Mouse (Mus musculus) fat pad, adult 2 months (tissue): ENCODE measurements around the gene Cacna1g.

Experiments
- DNase-seq: peaks from one replicate; pipeline ENCODE4 v3.0.0-alpha.2; 2011; ENCODE audit warnings: low read depth, low spot score; ENCODE audit errors: extremely low read depth

Gene Cacna1g

DNA sequence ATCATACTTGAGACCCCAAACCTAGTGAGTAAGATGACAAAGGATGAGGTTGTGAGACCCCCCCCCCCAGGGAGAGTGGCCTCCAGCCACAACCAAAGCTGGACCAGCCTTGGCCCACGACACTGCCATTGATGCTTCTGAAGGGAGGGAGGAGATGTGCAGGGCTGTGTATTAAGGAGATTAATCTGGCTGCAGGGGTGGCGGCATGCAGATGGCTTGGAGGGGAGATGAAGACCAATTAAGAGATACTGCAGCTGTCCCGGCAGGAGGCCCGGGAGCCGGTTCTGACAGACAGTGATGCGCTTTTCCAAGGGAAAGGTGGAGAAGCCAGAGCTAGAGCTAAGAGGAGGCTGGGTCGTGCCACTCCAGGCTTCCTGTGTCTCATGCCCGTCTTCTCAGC, 24.8 kb downstream of the Cacna1g start:
- DNase-seq: no peak

DNA sequence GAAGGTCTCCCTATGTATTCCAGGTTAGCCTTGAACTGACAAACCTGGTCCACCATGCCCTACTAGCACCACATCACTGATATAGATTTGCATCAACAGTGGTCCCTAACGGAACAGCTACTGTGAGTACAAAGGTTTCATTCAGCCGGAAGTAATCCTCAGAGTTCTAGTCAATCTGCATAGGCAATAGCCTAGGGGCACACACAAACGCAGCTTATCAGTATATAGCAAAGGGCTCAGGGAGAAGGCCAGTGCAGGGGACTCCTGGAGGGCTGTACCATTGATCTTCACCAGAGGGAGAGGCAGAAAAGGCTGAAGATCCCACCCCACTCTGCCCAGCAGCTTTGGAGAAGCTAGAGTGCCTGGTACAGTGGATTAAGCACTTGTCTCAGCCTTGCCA, 27.0 kb downstream of the Cacna1g start:
- no peak for DNase-seq

- DNase-seq: no peak
Measured at GRCm38 (mm10) chr11:94445300-94445699, 28.7 kb downstream of the Cacna1g start.

- no peak for DNase-seq
Measured at GRCm38 (mm10) chr11:94444829-94445228, 29.2 kb downstream of the Cacna1g start.

- no peak for DNase-seq
Measured at GRCm38 (mm10) chr11:94441752-94442151, 32.2 kb downstream of the Cacna1g start.

- no peak for DNase-seq
Measured at GRCm38 (mm10) chr11:94441122-94441521, 32.9 kb downstream of the Cacna1g start.

- no peak for DNase-seq
Measured at GRCm38 (mm10) chr11:94440421-94440820, 33.6 kb downstream of the Cacna1g start.

DNA sequence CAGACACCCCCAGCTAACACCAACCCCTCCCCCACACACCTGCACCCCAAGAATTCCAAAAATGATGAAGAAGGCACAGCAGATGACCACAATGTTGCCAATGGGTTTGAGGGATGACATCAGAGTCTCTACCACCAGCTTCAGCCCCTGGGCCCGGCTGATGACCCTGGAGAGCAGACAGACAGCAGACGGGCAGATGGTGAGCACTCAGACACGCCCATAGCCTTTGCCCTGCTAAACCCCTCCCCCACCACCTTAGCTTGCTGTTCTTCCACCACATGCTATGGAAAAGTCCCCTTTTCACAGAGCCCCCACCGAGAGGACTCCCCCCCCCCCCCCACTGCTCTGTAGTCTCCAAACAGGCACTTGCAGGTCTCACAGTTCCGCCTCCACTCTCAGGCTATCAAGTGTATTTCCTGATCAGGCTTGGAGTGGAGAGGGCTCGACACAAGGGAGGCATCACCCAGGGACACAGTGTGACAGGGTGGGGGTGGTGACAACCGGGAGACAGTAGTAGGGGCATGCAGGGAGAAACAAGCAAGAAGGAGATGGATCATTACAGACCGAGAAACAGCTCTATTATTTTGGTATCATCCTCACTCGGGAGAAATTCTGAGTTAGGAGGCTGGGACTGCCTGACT, 44.9 kb downstream of the Cacna1g start:
- DNase-seq: no peak

- DNase-seq: no peak
Measured at GRCm38 (mm10) chr11:94428091-94428835, 45.7 kb downstream of the Cacna1g start.

DNA sequence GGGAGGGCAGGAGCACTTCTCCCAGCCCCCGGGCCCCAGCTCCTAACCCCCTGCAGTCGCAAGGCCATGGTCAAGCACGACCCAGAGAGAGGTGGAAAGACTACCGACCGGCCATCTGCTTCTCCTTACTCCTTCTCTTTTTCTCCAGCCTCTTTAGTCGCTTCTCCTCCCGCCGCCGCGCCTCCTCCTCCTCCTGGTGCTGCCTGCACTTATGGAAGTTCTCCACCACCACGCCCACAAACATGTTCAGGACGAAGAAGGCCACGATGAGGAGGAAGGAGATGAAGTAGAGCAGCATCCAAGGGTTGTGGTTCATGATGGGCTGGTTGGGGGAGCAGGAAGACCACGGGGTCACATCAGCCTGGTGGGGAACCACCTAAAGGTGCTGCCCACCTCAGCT, 48.3 kb downstream of the Cacna1g start:
- DNase-seq: no peak

- no peak for DNase-seq
Measured at GRCm38 (mm10) chr11:94425215-94425614, 48.8 kb downstream of the Cacna1g start.

- DNase-seq: no peak
Measured at GRCm38 (mm10) chr11:94424380-94424779, 49.6 kb downstream of the Cacna1g start.

GRCm38 (mm10) chr11:94423855-94424254, 50.1 kb downstream of the Cacna1g start:
- DNase-seq: no peak

DNA sequence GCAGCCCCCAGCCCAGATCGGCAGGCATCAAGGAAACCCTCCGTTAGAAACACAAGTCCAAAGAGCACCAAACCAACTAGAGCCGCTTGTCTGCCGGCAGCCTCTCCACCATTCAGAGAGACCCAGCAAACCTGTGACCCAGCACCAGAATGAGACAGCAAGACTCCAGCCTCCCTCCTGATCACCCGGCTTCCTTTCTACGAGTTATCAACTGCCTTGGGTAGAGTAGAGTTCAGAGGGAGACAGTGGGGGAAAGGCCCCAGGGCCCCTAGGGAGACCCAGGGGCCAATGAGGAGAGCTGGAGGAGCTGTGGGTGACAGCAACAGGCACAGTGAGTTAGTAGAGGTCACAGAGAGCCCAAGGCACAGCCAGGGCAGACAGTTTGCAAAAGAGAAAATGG, 53.0 kb downstream of the Cacna1g start:
- DNase-seq: no peak

GRCm38 (mm10) chr11:94420325-94420724, 53.7 kb downstream of the Cacna1g start:
- no peak for DNase-seq

DNA sequence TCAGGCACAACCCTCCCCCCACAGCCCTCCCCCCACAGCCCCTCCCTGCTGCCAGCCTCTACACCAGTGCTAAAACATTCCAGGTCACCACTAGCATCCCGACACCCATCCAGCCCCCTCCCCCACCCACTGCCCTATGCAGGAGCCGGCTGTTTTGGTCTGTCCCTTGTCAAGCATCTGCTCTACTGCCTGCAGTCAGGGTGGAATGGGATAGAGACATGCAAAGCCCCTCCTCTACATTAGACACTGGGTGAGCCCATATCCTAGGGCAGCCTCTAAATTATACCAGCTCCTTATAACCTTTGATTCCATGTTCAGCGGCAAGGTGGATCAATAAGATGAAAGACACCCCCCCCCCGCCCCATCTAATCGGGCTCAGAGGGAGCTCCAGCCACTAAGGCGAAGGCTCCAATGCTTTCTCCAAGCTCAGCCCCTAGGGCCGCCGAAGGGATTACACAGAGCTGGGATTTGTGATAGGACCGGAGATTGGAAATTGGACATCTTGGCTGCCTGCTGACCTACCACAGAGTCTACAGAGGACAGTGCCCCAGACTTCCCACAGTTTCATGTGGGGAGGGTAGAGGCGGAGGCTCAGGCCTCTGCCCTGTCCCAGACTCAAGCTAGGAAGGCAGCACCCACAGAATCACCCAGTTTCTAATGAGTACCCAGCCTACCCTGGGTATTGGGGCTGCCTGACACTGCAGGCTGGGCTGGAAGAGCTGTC, 54.8 kb downstream of the Cacna1g start:
- DNase-seq: no peak

- no peak for DNase-seq
Measured at GRCm38 (mm10) chr11:94414042-94414441, 60.0 kb downstream of the Cacna1g start.

DNA sequence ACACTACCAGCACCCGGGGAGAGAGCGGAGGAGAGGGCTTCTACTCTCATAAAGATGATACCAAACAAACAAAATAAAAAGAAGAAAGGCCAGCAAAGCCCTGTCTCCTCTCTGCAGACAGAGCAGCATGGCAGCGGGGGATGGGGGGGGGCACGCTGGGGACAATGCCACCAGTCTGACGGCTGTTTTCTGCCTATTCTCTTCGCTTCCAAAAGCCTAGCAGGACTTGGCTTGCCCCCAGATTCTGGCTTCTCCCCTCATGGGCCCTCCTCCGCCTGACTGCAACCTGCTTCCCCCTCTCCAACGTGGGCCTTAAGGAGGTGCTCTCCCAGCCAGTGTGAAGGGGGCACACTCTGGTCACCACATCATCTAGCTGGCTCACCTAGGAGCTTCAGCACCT, 60.5 kb downstream of the Cacna1g start:
- no peak for DNase-seq

GRCm38 (mm10) chr11:94412998-94413469, 61.0 kb downstream of the Cacna1g start:
- no peak for DNase-seq

GRCm38 (mm10) chr11:94412562-94412961, 61.4 kb downstream of the Cacna1g start:
- no peak for DNase-seq

- DNase-seq: no peak
Measured at GRCm38 (mm10) chr11:94407803-94408321, 66.1 kb downstream of the Cacna1g start.

GRCm38 (mm10) chr11:94405348-94405747, 68.7 kb downstream of the Cacna1g start:
- no peak for DNase-seq
